1 mouse cellular context compared by ENCODE assay signal in the genomic region with DNA sequence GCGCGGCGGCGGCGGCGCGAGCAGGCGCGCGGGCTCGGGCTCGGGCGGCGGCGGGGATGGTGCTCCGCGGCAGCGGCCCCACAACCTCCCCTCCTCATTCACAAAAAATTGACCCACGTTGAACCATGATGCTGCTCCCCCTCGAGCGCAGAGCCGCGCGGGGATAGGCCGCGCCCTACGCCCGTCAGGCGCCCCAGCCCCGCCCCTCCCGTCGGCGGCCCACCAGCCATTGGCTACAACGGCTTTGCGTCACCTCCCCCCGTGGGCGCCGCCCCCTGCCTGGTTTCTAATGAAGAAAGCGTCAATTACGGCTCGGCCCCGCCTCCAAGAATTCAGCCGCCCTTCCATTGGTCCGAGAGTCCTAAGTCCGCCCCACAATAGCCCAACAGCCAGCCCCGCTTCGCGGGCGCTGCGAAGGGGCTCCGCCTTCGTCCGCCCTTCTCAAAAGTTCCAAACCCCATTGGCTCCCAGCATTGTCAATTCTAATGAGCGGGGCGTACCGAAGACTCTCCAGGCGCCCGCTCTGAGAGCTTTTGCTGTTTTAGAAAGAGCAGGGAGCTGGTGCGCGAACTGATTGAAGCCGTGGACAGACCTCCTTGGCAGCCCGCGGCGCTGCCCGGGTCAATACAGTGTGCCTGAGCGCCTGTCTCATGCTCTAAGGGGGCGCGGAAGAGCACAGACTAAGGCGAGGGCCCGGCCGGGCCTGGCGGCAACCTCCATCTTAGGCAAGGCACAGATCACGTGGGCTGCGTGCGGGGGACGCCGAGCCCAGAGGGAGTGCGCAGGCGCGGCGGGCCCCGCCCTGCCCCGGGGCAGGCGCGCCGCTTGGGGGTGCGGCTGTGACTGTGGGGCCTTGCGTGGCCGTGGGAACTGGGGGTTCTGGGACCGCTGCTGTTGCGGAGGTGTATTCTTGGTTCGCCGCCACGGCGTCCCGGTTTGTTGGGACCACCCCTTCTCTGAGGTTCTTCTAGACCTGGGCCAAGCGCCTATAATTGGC.
TF ChIP-seq lines count a peak whose summit lies in the region.

No protein-coding gene starts in this region.

TF ChIP-seq in CH12.LX, 34 proteins besides CTCF, POLR2A, EP300 and RAD21 (continued from another document):
- TF ChIP-seq KAT2A (IDR thresholded peaks at IDR 0.05; ENCODE audit: insufficient replicate concordance, low read length): 0 out of 2 replicates have a peak, but pooled peaks have one; percentile 47
- peak; percentile 92 for TF ChIP-seq USF1 (IDR thresholded peaks at IDR 0.05; ENCODE audit: low read depth, low read length)
- TF ChIP-seq TBP (conservative IDR thresholded peaks at IDR 0.05; ENCODE audit: low read depth, low read length): 0 out of 2 replicates have a peak, but pooled peaks have one; percentile 10
- TF ChIP-seq BHLHE40 (IDR thresholded peaks at IDR 0.05; ENCODE audit: low read depth, low read length): peak; percentile 78
- TF ChIP-seq JUN (IDR thresholded peaks at IDR 0.05; ENCODE audit: insufficient read depth, low read depth, low read length): no peak
- TF ChIP-seq MAX (IDR thresholded peaks at IDR 0.05; ENCODE audit: low read length): peak; percentile 68; the same call in 1 of the 2 replicates
- peak; percentile 78 for TF ChIP-seq TCF12 (IDR thresholded peaks at IDR 0.05; ENCODE audit: low read depth, low read length)
- no peak for TF ChIP-seq E2F4 (IDR thresholded peaks at IDR 0.05; ENCODE audit: insufficient replicate concordance, low read depth, low read length)
- 0 out of 2 replicates have a peak, but pooled peaks have one; percentile 37 for TF ChIP-seq MEF2A (IDR thresholded peaks at IDR 0.05; ENCODE audit: borderline replicate concordance, low read depth, low read length)
- TF ChIP-seq IRF4 (IDR thresholded peaks at IDR 0.05; ENCODE audit: low read depth, low read length): 0 out of 2 replicates have a peak, but pooled peaks have one; percentile 11
- peak; percentile 76 for TF ChIP-seq SIN3A (IDR thresholded peaks at IDR 0.05; ENCODE audit: low read length)
- TF ChIP-seq ELF1 (IDR thresholded peaks at IDR 0.05; ENCODE audit: low read depth, low read length): no peak; the same call in none of the 2 replicates
- TF ChIP-seq CHD1 (IDR thresholded peaks at IDR 0.05; ENCODE audit: low read depth, low read length): no peak
- peak; percentile 77 for TF ChIP-seq USF2 (conservative IDR thresholded peaks at IDR 0.05; ENCODE audit: low read depth, low read length)
- TF ChIP-seq MAFK (IDR thresholded peaks at IDR 0.05; ENCODE audit: insufficient replicate concordance, low read length): no peak
- peak; percentile 84 for TF ChIP-seq MXI1 (IDR thresholded peaks at IDR 0.05; ENCODE audit: low read depth, low read length)
- peak; percentile 50 for TF ChIP-seq HCFC1 (IDR thresholded peaks at IDR 0.05; ENCODE audit: low read depth, low read length)
TF ChIP-seq in CH12.LX: peak in this region for 17.
